Mouse (Mus musculus) midbrain, embryonic 10.5 days (tissue): ENCODE measurements at regions not wholly inside any gene's neighbourhood (a gene's known extent, or its start where the extent isn't known, plus 50 kb on each side); places are given as distances from the start of the nearest gene placed in this dataset.

ENCODE experiments used
- DNase-seq: peaks from one replicate; pipeline ENCODE4 v3.0.0-alpha.2; 2017; ENCODE audit warnings: low spot score
- H3K27ac ChIP-seq: fragments of 300-500 bp; sonication (generic); replicated peaks from 2 replicates; pipeline ENCODE4 v1.5.1; 2016; ENCODE audit warnings: mild to moderate bottlenecking
- H3K27me3 ChIP-seq: fragments of 300-500 bp; sonication (generic); 2 replicates; pipeline ENCODE4 v1.6.1; 2016; ENCODE audit warnings: low read depth, mild to moderate bottlenecking; ENCODE audit not compliant: poor library complexity, severe bottlenecking
- H3K36me3 ChIP-seq: fragments of 300-500 bp; sonication (generic); 2 replicates; pipeline ENCODE4 v1.6.1; 2016; ENCODE audit warnings: mild to moderate bottlenecking, moderate library complexity
- H3K4me1 ChIP-seq: fragments of 300-500 bp; sonication (generic); 2 replicates; pipeline ENCODE4 v1.6.1; 2016
- H3K4me3 ChIP-seq: fragments of 300-500 bp; sonication (generic); 2 replicates; pipeline ENCODE4 v1.5.1; 2016; ENCODE audit warnings: mild to moderate bottlenecking, moderate library complexity
- H3K9me3 ChIP-seq: fragments of 300-500 bp; sonication (generic); replicated peaks from 2 replicates; pipeline ENCODE4 v1.6.1; 2016; ENCODE audit warnings: mild to moderate bottlenecking
- WGBS: fragments of 180-500 bp; shearing (Covaris S2); methylation state at CpG from one replicate; pipeline ENCODE4 v1.1.7; 2016; 5-methylcytosine and 5-hydroxymethylcytosine counted together

DNA sequence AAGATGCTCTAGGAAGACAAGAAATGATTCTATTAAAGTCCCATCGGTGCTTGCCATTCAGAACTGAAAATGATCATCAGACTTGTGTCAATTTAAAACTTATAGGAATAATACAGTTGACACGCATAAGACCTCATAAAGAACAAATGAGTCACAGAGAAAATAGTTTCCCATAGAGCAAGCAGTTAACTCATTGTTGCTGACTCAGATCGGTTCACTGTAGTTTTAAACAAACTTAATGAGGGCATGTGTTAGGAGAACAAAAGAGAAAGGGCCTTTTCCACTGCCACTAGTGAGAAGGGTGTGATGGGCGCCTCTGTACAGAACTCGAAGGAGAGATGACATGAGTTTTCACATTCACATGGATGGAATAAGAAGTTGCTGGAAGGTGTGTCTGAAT, 118.3 kb upstream of the Ifne start:
- H3K4me1 ChIP-seq: no peaks in the 10 kb centered on the region
- WGBS: 89% methylated on average over 5 of the region's 5 CpGs
- H3K36me3 ChIP-seq: no peaks in the 10 kb centered on the region
- no peak overlapping the region for H3K4me3 ChIP-seq
- no peak for DNase-seq
- H3K27me3 ChIP-seq: no peaks in the 10 kb centered on the region
- H3K9me3 ChIP-seq: no peaks in the 10 kb centered on the region
- no peak overlapping the region for H3K27ac ChIP-seq

GRCm38 (mm10) chr4:88995129-88995919, 115.3 kb upstream of the Ifne start:
- 88% methylated on average over 5 of the region's 5 CpGs for whole genome bisulfite sequencing
- H3K36me3 ChIP-seq: no peaks in the 10 kb centered on the region
- H3K27ac ChIP-seq: no peak overlapping the region
- no peaks in the 10 kb centered on the region for H3K4me1 ChIP-seq
- no peak overlapping the region for H3K4me3 ChIP-seq
- H3K27me3 ChIP-seq: no peaks in the 10 kb centered on the region
- no peaks in the 10 kb centered on the region for H3K9me3 ChIP-seq
- no peak for DNase-seq

DNA sequence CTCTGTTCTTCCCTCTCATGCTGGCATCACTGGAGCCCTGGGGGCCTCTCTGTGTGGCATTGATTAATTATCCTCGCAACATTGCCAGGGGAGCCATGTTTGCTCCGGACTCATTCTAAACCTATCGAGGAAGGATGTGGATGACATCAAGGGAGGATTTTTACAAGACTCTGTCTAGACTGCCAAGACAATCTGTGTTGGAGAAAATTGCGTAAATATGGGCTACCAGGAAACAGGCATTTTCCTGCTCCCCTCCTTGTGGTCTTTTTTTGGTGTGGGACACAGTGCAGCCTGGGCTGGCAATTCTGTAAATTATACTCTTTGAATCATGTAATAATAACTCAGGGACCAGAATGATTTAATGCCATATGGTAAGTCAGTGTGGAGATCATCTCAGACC, 114.5 kb upstream of the Ifne start:
- WGBS: 89% methylated on average over 4 of the region's 4 CpGs
- no peak for DNase-seq

GRCm38 (mm10) chr4:88992498-88992897, 112.5 kb upstream of the Ifne start:
- no peaks in the 10 kb centered on the region for H3K9me3 ChIP-seq
- H3K4me1 ChIP-seq: no peaks in the 10 kb centered on the region
- no peak overlapping the region for H3K4me3 ChIP-seq
- H3K36me3 ChIP-seq: no peaks in the 10 kb centered on the region
- H3K27ac ChIP-seq: no peak overlapping the region
- H3K27me3 ChIP-seq: no peaks in the 10 kb centered on the region
- WGBS: 88% methylated on average over 2 of the region's 2 CpGs
- no peak for DNase-seq

More for the DNA sequence above, 114.5 kb upstream of the Ifne start:
- H3K9me3 ChIP-seq: no peaks in the 10 kb centered on the region
- H3K4me3 ChIP-seq: no peak overlapping the region
- H3K27ac ChIP-seq: no peak overlapping the region
- no peaks in the 10 kb centered on the region for H3K36me3 ChIP-seq
- no peaks in the 10 kb centered on the region for H3K27me3 ChIP-seq
- H3K4me1 ChIP-seq: no peaks in the 10 kb centered on the region

GRCm38 (mm10) chr4:88988363-88988762, 108.4 kb upstream of the Ifne start:
- no peaks in the 10 kb centered on the region for H3K36me3 ChIP-seq
- WGBS: 70% methylated on average over 4 of the region's 4 CpGs
- no peaks in the 10 kb centered on the region for H3K27me3 ChIP-seq
- no peaks in the 10 kb centered on the region for H3K4me1 ChIP-seq
- no peaks in the 10 kb centered on the region for H3K9me3 ChIP-seq
- DNase-seq: no peak
- no peak overlapping the region for H3K27ac ChIP-seq
- no peak overlapping the region for H3K4me3 ChIP-seq

- WGBS: 70% methylated on average over 1 of the region's 1 CpGs
- Histone ChIP-seq H3K27me3 (no peaks in the 10 kb centered on the region), H3K36me3 (no peaks in the 10 kb centered on the region), H3K4me1 (no peaks in the 10 kb centered on the region), H3K4me3 (no peak overlapping the region), H3K27ac (no peak overlapping the region), H3K9me3 (no peaks in the 10 kb centered on the region)
- no peak for DNase-seq
Observed at GRCm38 (mm10) chr4:88987103-88987502, 107.1 kb upstream of the Ifne start.

- no peak overlapping the region for H3K27ac ChIP-seq
- H3K9me3 ChIP-seq: no peaks in the 10 kb centered on the region
- no peaks in the 10 kb centered on the region for H3K36me3 ChIP-seq
- H3K27me3 ChIP-seq: no peaks in the 10 kb centered on the region
- no peaks in the 10 kb centered on the region for H3K4me1 ChIP-seq
- no peak for DNase-seq
- WGBS: 89% methylated on average over 3 of the region's 3 CpGs
- no peak overlapping the region for H3K4me3 ChIP-seq
Observed at GRCm38 (mm10) chr4:88982457-88982856, 102.5 kb upstream of the Ifne start.

GRCm38 (mm10) chr4:88977099-88977888, 97.3 kb upstream of the Ifne start:
- Histone ChIP-seq H3K36me3 (no peaks in the 10 kb centered on the region), H3K9me3 (no peaks in the 10 kb centered on the region), H3K27me3 (no peaks in the 10 kb centered on the region), H3K4me3 (no peak overlapping the region), H3K4me1 (no peaks in the 10 kb centered on the region), H3K27ac (no peak overlapping the region)
- DNase-seq: no peak
- WGBS: 86% methylated on average over 3 of the region's 3 CpGs

GRCm38 (mm10) chr4:88974535-88974934, 94.5 kb upstream of the Ifne start:
- H3K4me3 ChIP-seq: no peak overlapping the region
- DNase-seq: no peak
- H3K36me3 ChIP-seq: no peaks in the 10 kb centered on the region
- no peaks in the 10 kb centered on the region for H3K27me3 ChIP-seq
- no peak overlapping the region for H3K27ac ChIP-seq
- H3K4me1 ChIP-seq: no peaks in the 10 kb centered on the region
- 91% methylated on average over 2 of the region's 2 CpGs for WGBS
- no peaks in the 10 kb centered on the region for H3K9me3 ChIP-seq

DNA sequence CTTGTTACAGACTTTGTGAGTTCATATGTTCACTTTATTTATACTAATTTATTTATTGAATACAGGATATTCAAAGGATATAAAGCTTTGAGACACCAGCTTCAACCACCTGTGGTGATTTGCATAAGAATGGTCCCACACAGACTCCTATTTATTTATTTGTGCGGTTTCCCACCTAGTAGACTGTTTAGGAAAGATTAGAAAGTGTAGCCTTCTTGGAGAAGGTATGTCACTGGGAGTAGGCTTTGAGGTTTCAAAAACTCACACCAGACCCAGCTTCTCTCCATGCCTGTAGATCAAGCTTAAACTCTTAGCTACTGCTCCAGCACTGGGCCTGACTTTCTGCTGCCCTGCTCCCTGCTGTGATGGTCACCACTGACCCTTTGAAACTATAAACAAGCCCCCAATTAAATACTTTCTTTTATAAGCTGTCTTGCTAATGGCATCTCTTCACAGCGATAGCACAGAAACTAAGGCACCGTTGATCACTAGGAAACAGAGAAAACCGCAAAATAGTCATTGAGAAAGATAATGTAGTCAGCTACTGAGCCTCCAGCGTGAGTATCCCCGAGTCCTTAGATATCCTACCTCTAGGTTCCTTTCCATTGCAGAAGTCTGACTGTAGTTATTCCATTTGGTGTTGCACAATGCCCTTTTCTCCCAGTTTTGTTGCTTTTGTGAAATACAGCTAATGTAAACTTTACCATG, 89.3 kb upstream of the Ifne start:
- Histone ChIP-seq H3K9me3 (no peaks in the 10 kb centered on the region), H3K36me3 (no peaks in the 10 kb centered on the region), H3K27ac (no peak overlapping the region), H3K4me3 (no peak overlapping the region), H3K27me3 (no peaks in the 10 kb centered on the region), H3K4me1 (no peaks in the 10 kb centered on the region)
- no peak for DNase-seq
- 58% methylated on average over 6 of the region's 6 CpGs for WGBS

DNA sequence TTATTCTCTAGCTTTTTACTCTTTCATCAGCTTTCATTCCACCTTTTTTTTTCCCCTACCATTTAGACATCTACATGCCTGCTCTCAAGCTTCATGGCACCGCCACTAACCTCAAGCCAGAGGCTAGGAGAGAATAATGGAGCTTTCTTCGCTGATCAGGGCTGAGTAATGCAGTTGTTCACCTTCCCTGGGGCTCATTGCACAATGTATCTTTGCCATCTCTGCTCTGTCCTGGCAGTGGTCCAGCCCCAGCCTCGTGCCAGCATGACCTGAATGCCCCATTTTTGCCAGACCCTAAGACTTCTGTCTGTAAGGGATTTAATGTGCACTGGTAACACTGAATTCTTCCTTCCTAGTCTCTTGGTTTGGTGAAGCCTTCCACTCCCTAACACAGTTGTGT, 79.6 kb upstream of the Ifne start:
- Histone ChIP-seq H3K4me1 (no peaks in the 10 kb centered on the region), H3K27me3 (no peaks in the 10 kb centered on the region), H3K36me3 (no peaks in the 10 kb centered on the region), H3K4me3 (no peak overlapping the region), H3K9me3 (no peaks in the 10 kb centered on the region), H3K27ac (no peak overlapping the region)
- 84% methylated on average over 3 of the region's 3 CpGs for WGBS
- DNase-seq: no peak

DNA sequence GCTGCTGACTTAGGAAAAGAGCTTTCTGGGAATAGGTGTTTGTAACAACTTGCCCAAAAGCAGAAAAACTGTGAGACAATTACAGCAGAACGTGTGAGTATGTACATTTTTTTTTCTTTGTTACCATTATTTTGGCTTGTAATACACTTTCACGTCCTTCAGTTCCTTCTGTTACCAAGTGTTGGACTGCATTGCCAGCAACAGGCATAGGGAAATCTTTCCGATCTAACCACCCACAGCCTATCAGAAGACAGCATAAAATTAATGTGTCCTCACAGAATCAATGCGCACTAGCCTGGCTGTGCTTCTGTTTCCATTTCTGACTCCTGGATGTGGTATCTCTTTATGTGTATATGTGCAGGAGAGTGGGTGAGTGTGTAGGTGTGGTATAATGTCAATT, 76.6 kb upstream of the Ifne start:
- Histone ChIP-seq H3K4me1 (no peaks in the 10 kb centered on the region), H3K9me3 (no peaks in the 10 kb centered on the region), H3K27ac (no peak overlapping the region), H3K27me3 (no peaks in the 10 kb centered on the region), H3K4me3 (no peak overlapping the region), H3K36me3 (no peaks in the 10 kb centered on the region)
- no peak for DNase-seq
- WGBS: 79% methylated on average over 4 of the region's 4 CpGs

DNA sequence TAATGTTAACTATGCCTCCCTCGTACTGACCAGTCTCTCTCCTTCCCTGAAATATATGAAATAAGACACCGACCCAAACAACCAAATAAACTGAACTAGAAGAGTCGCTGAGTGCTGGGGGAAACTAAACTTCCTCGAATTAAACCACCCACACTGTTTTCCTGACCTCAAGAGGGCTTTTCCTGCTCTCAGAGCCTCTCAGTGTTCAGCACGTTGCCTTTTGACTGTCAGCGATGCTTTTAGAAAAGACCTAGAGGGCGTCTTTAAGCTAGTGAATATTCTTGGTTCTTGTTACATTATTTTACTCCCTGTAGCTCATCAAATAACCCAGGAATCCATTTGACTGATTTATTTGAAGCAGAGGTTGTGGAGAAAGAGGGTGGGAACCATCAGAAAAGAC, 76.2 kb upstream of the Ifne start:
- H3K27ac ChIP-seq: no peak overlapping the region

More for the DNA sequence above, 76.2 kb upstream of the Ifne start:
- Histone ChIP-seq H3K4me3 (no peak overlapping the region), H3K27me3 (no peaks in the 10 kb centered on the region), H3K4me1 (no peaks in the 10 kb centered on the region), H3K9me3 (no peaks in the 10 kb centered on the region), H3K36me3 (no peaks in the 10 kb centered on the region)
- WGBS: 57% methylated on average over 7 of the region's 7 CpGs
- DNase-seq: no peak
